Mouse (Mus musculus) C2C12 (cell line): ENCODE results near the gene Nos3.

ENCODE experiments used
- CEBPB ChIP-seq: IDR thresholded peaks from one replicate; pipeline ENCODE4 v1.6.1; 2011; ENCODE audit warnings: low read depth, mild to moderate bottlenecking, control low read depth, moderate library complexity
- CTCF ChIP-seq: IDR thresholded peaks from one replicate; pipeline ENCODE4 v1.5.1; 2011; ENCODE audit not compliant: control insufficient read depth, insufficient read depth, insufficient read length
- MAX ChIP-seq: IDR thresholded peaks from one replicate; pipeline ENCODE4 v1.6.1; 2011; ENCODE audit warnings: mild to moderate bottlenecking, control low read depth
- MYOD1 ChIP-seq: IDR thresholded peaks from one replicate; pipeline ENCODE4 v1.6.1; 2011; ENCODE audit warnings: low read depth; ENCODE audit not compliant: control insufficient read depth, insufficient read length
- MYOG ChIP-seq: IDR thresholded peaks from one replicate; pipeline ENCODE4 v1.6.1; 2011; ENCODE audit not compliant: control insufficient read depth, insufficient read length; ENCODE audit errors: extremely low read depth
- USF1 ChIP-seq: IDR thresholded peaks from one replicate; pipeline ENCODE4 v1.6.1; 2011; ENCODE audit warnings: low read depth, mild to moderate bottlenecking, control low read depth, moderate library complexity

- TF ChIP-seq CTCF (no peak), USF1 (no peak), MAX (no peak), MYOG (no peak), MYOD1 (no peak), CEBPB (no peak)
Measured at GRCm38 (mm10) chr5:24320894-24321293, 43.7 kb upstream of the Nos3 start.
